19 mouse cellular contexts compared by ENCODE assay signal in genomic region chr11:98138894-98139293, GRCm38 (mm10). TPM values are rescaled to one million over a fixed set of nuclear protein-coding genes. Genes with fewer than 3 reads are reported as not detected.
A peak's percentile ranks its signal among the peaks of the same experiment; 100 is the strongest.
DNase-seq lines count a peak whose midpoint lies in the region; ATAC-seq and TF ChIP-seq lines count a peak whose summit lies in the region.
"Had no signal": no experiment of that assay in that cellular context is flagged by ENCODE, and none has a peak within 500 bp of the region (broad histone marks: within the 10 kb centered on the region; RNA-seq: fewer than 3 reads in every experiment).

No protein-coding gene starts in this region.

- H3K27ac ChIP-seq in gastrocnemius, adult 2 months: peak overlapping the region; percentile 79
- H3K27ac ChIP-seq in heart, embryonic 14.5 days (replicated peaks in 1 of 2; ENCODE audit: control insufficient read depth in 1 of 2, insufficient read depth in 1 of 2, low read depth in 2 of 2, low read length in 2 of 2): peak overlapping the region; percentile 0 to 7; a peak in 1 of 4 replicates
- H3K27ac ChIP-seq in limb, embryonic 12.5 days: peak overlapping the region; percentile 41; the same call in 1 of the 2 replicates
- no peak overlapping the region for H3K27ac ChIP-seq in limb, embryonic 10.5 days
- H3K27ac ChIP-seq: embryonic facial prominence, embryonic 13.5 days; forebrain, embryonic 12.5 days; hindbrain, embryonic 13.5 days; hindbrain, postnatal 0 days had no signal

- H3K36me3 ChIP-seq in heart, embryonic 14.5 days (ENCODE audit: control insufficient read depth, insufficient read depth, low read length): peaks cover 7% of the 10 kb centered on the region; the same call in 1 of the 2 replicates
- H3K36me3 ChIP-seq in limb, embryonic 12.5 days: peaks cover 22% of the 10 kb centered on the region
- H3K36me3 ChIP-seq in limb, embryonic 10.5 days: peaks cover 19% of the 10 kb centered on the region
- H3K36me3 ChIP-seq: forebrain, embryonic 12.5 days had no signal

- peak overlapping the region; percentile 33 for H3K4me3 ChIP-seq in gastrocnemius, adult 2 months
- no peak overlapping the region for H3K4me3 ChIP-seq in heart, embryonic 14.5 days (ENCODE audit: control insufficient read depth in 1 of 2, insufficient read depth in 1 of 2, low read depth in 1 of 2, low read length in 2 of 2)
- no peak overlapping the region for H3K4me3 ChIP-seq in limb, embryonic 12.5 days (replicated peaks)
- no peak overlapping the region for H3K4me3 ChIP-seq in limb, embryonic 10.5 days
- H3K4me3 ChIP-seq: embryonic facial prominence, embryonic 13.5 days; forebrain, embryonic 12.5 days; hindbrain, embryonic 13.5 days had no signal

- intact Hi-C loops in gastrocnemius, adult 2 months (cut with DNase I): no loop called here

- no peaks in the 10 kb centered on the region for H3K27me3 ChIP-seq in heart, embryonic 14.5 days (ENCODE audit: control insufficient read depth, insufficient read depth, low read length)
- H3K27me3 ChIP-seq in limb, embryonic 12.5 days: no peaks in the 10 kb centered on the region
- no peaks in the 10 kb centered on the region for H3K27me3 ChIP-seq in limb, embryonic 10.5 days (ENCODE audit: low read depth, poor library complexity, severe bottlenecking)
- H3K27me3 ChIP-seq: embryonic facial prominence, embryonic 13.5 days; forebrain, embryonic 12.5 days; hindbrain, embryonic 13.5 days had no signal

- H3K9me3 ChIP-seq in heart, embryonic 14.5 days (ENCODE audit: control insufficient read depth, low read length): no peaks in the 10 kb centered on the region
- no peaks in the 10 kb centered on the region for H3K9me3 ChIP-seq in limb, embryonic 12.5 days
- no peaks in the 10 kb centered on the region for H3K9me3 ChIP-seq in limb, embryonic 10.5 days (replicated peaks)
- H3K9me3 ChIP-seq: embryonic facial prominence, embryonic 13.5 days; forebrain, embryonic 12.5 days; G1E; hindbrain, embryonic 13.5 days had no signal

- 44% methylated on average over 7 of the region's 7 CpGs for whole genome bisulfite sequencing in heart, embryonic 14.5 days
- 66% methylated on average over 7 of the region's 7 CpGs for WGBS in limb, embryonic 12.5 days
- 88% methylated on average over 7 of the region's 7 CpGs for WGBS in limb, embryonic 10.5 days

- no peak for TF ChIP-seq CTCF in gastrocnemius, adult 2 months (IDR thresholded peaks at IDR 0.05)

- H3K4me2 ChIP-seq in heart, embryonic 14.5 days (ENCODE audit: low read length): no peak overlapping the region
- no peak overlapping the region for H3K4me2 ChIP-seq in limb, embryonic 12.5 days
- H3K4me2 ChIP-seq: embryonic facial prominence, embryonic 13.5 days; forebrain, embryonic 12.5 days; hindbrain, embryonic 13.5 days had no signal

- no peak for ATAC-seq in heart, embryonic 14.5 days (ENCODE audit: insufficient number of reproducible peaks, insufficient read depth, low FRiP score, low read depth)
- ATAC-seq in limb, embryonic 12.5 days (ENCODE audit: insufficient number of reproducible peaks, insufficient read depth, low FRiP score, low TSS enrichment, low read depth): no peak
- ATAC-seq: CD4-positive, CD25-positive, alpha-beta regulatory T cell, adult 4 months; forebrain, postnatal 0 days; hindbrain, postnatal 0 days had no signal

- 0 out of 2 replicates have a peak overlapping the region, but pooled peaks have one; percentile 30 for H3K9ac ChIP-seq in heart, embryonic 14.5 days (ENCODE audit: low read length)
- H3K9ac ChIP-seq in limb, embryonic 12.5 days (replicated peaks): no peak overlapping the region
- H3K9ac ChIP-seq: embryonic facial prominence, embryonic 13.5 days; forebrain, embryonic 12.5 days; forebrain, postnatal 0 days; hindbrain, embryonic 13.5 days had no signal

- peaks cover 0 to 12% of the 10 kb centered on the region in 2 experiments; a peak in 2 of 4 replicates for H3K4me1 ChIP-seq in heart, embryonic 14.5 days (ENCODE audit: control insufficient read depth in 2 of 2, insufficient read depth in 2 of 2, low read length in 2 of 2)
- H3K4me1 ChIP-seq in limb, embryonic 12.5 days (replicated peaks): peaks cover 13% of the 10 kb centered on the region; the same call in 1 of the 2 replicates
- no peaks in the 10 kb centered on the region for H3K4me1 ChIP-seq in limb, embryonic 10.5 days

- no peak for DNase-seq in gastrocnemius, adult 2 months
- no peak for DNase-seq in gastrocnemius, postnatal 4 days (ENCODE audit: low spot score in 2 of 2)
- no peak for DNase-seq in heart, postnatal 4 days
- DNase-seq in limb, embryonic 10.5 days (ENCODE audit: low spot score): no peak
- no peak for DNase-seq in layer of hippocampus, adult 9-10 months (ENCODE audit: low spot score)
- DNase-seq: B cell, adult 2 months; cerebellum, adult 11-12 months; cerebellum, adult 9-10 months; cerebellum, postnatal 25 days; forebrain, postnatal 0 days; gastrocnemius, postnatal 25 days had no signal

RNA-seq across cellular contexts. Expression of gene Fbxl20, which starts 11.3 kb away (rescaled TPM):
- total RNA-seq in gastrocnemius, adult 2 months (2021): 1 to 10 TPM; 8.2 to 9.7 TPM
- 10 to 100 TPM; 16.9 to 18.2 TPM for total RNA-seq in gastrocnemius, postnatal 4 days (2021)
- 14.9 and 17.7 TPM in 2 replicates for polyA plus RNA-seq in heart, embryonic 14.5 days (2014; fragmentation: Nextera tagmentation; extraction: Ambion mirVana)
- total RNA-seq in heart, postnatal 4 days (2021): 10 to 100 TPM; 16.2 to 17.5 TPM
- polyA plus RNA-seq in limb, embryonic 12.5 days (2016; fragmentation: Nextera tagmentation; extraction: Ambion mirVana): 24.3 and 25.9 TPM in 2 replicates
- 17.3 and 27.3 TPM in 2 replicates for polyA plus RNA-seq in limb, embryonic 10.5 days (2016; fragmentation: Nextera tagmentation; extraction: Ambion mirVana)

RNA-seq across cellular contexts. Expression of gene Med1, which starts 54.2 kb away (rescaled TPM):
- total RNA-seq in gastrocnemius, adult 2 months (2021): 10 to 100 TPM; 26.4 to 33.1 TPM
- total RNA-seq in gastrocnemius, postnatal 4 days (2021): 10 to 100 TPM; 28.5 to 34.8 TPM
- polyA plus RNA-seq in heart, embryonic 14.5 days (2014; fragmentation: Nextera tagmentation; extraction: Ambion mirVana): 40.2 TPM in 2 replicates
- 10 to 100 TPM; 48.5 to 52.6 TPM for total RNA-seq in heart, postnatal 4 days (2021)
- 75.3 and 80.1 TPM in 2 replicates for polyA plus RNA-seq in limb, embryonic 12.5 days (2016; fragmentation: Nextera tagmentation; extraction: Ambion mirVana)
- polyA plus RNA-seq in limb, embryonic 10.5 days (2016; fragmentation: Nextera tagmentation; extraction: Ambion mirVana): 73.2 and 84.3 TPM in 2 replicates
